Mouse (Mus musculus): ENCODE data around the gene Slc10a2.
"Not testable (repeated sequence)": the region's sequence is repeated elsewhere in the genome, so short reads cannot be mapped to it uniquely, and the experiment has no call there.

GRCm38 (mm10) chr8:5093991-5094390 is 11.2 kb downstream of the Slc10a2 start:
- not testable (repeated sequence) for TF ChIP-seq CTCF, EP300 (IDR thresholded peaks at IDR 0.05)
